Mouse (Mus musculus) layer of hippocampus, adult 18-20 months (tissue): ENCODE results near the gene Tagap1. TPM values are rescaled to one million over a fixed set of nuclear protein-coding genes. Genes with fewer than 3 reads are reported as not detected.
A peak's percentile ranks its signal among the peaks of the same experiment; 100 is the strongest.
"Not testable (repeated sequence)": the region's sequence is repeated elsewhere in the genome, so short reads cannot be mapped to it uniquely, and the experiment has no call there.

Experiments
- DNase-seq, 2 experiments: peaks; one replicate each; pipeline ENCODE4 v3.0.0; 2022; ENCODE audit warnings: low spot score in 2 of 2
- long read RNA-seq: library from polyadenylated mRNA; stranded (forward); transcript quantifications from one replicate; pipeline ENCODE4 v2.0.0, GENCODE M21; 2021
- total RNA-seq, 2 experiments: library from RNA; stranded (reverse); gene quantifications; 2 replicates each; pipeline ENCODE4 v1.2.3; 2021

Gene Tagap1
- 10 to 100 TPM; 28.3 to 29.3 TPM for total RNA-seq
- long read RNA-seq, partial matches to known transcripts = 61 of 93 reads
- long read RNA-seq, other reads (novel, unspliced or antisense) = 32 of 93 reads

- peak; percentile 15 to 47 for DNase-seq
Measured at GRCm38 (mm10) chr17:6960776-6961175, at the start of gene Tagap1. Gene Tagap1 (minus strand): TSS chr17:6961156.

GRCm38 (mm10) chr17:7009901-7010300, 48.9 kb upstream of the Tagap1 start:
- DNase-seq = not testable (repeated sequence)

DNA sequence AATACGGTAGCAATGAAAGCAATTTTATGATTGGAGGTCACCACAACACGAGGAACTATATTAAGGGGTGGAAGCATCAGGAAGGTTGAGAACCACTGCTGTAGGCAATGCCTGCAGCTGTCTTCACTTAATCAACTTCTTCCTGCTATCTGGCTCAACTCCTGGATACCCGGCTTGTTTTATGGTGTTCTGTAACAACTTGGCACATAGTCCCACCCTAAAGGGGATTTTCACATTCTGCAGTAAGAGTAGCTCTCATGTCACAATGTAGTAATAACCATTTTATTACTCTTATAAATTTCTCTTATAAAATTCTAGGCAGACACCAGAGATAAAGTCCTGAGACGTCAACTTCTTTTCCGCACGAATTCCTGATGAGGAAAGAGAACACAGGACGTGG, 48.5 kb upstream of the Tagap1 start:
- not testable (repeated sequence) for DNase-seq

DNA sequence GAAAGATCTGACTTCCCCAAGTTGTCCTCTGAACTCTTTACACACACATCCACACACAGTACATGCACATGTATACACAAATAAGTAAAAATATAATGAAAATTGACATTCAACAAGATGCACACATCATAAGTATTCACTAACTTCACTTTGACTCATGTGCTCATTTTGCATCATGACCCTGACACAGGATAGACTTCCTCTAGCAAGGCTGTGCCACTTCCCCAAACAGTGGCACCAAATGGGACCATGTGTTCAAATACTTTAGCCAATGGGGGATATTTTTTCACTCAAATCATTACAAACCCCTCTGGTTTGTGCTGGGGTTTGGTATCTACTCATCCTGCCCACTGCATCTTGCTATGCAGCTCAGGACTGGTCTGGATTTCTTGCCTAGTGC, 47.9 kb upstream of the Tagap1 start:
- not testable (repeated sequence) for DNase-seq

DNA sequence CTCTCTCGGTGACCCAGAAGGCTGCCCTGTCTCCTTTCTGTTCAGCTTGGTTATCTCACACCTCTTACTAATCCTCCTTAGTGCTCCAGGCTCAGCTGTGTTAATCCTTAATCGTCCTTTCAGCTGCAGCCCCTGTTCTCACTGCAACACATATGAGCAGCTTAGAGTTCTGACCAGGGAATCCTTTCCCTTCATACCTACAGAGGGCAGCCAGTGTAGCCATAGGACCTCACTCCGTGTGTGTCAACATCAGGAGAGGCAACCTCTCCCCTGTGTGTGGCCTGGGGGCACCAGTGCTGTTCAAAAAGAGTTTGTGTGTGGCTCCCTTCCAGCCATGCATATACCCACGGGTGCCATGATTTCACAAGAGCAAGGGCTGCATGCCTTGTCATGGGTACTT, 44.7 kb upstream of the Tagap1 start:
- DNase-seq = not testable (repeated sequence)

DNA sequence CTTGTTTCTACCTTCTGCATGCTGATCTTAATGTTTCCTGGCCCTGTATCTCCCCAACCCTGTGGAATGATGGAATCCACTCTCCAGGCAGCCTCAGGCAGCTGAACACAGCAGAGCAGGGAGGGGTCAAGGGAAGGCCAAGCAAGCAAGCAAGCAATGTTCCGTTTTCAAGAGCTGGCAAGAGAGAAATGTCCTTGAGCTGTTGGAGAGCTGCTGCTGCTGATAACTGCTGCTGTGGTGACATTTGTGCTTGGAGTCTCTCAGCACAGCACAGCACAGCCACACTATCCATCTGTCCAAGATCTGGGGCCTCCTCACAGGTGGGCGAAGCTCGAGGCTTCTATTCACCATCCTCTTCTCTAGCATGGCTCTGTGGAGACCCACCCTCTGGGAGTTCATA, 42.4 kb upstream of the Tagap1 start:
- DNase-seq = not testable (repeated sequence)

GRCm38 (mm10) chr17:7001790-7002585, 41.0 kb upstream of the Tagap1 start:
- not testable (repeated sequence) for DNase-seq

DNA sequence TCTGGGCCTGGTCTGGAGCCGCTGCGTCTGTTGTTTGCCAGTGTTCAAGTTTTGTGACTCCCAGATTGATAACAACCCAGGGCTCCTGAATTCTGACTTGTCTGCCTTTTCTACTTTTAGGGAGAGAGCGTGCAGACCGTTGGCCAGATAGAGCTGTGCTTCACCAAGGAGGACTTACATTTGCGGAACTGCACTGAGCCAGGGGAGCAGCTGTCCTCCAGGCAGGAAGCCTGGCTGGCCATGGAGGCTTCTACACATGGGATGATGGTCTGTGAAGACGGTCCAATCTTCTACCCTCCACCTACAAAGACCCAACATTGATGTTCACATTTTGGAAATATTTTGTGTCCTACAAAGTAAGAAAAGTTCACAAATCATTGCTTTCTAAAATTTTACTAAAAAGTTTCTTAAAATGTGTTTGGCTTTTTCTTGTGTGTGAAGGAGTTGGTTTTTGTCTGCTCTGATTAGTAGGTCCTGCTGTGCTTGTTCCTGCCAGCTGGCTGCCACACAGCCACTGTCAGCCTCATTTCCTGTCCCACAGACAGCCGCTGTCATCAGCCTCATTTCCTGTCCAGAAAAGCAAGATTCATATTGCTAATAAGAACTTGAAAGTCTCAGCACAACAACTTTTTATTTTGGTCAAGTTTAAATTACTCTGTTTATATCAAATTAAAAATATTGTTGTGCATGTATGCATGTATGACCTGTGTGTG, 37.0 kb upstream of the Tagap1 start:
- not testable (repeated sequence) for DNase-seq

- DNase-seq = not testable (repeated sequence)
Measured at GRCm38 (mm10) chr17:6996826-6997225, 35.9 kb upstream of the Tagap1 start.

DNA sequence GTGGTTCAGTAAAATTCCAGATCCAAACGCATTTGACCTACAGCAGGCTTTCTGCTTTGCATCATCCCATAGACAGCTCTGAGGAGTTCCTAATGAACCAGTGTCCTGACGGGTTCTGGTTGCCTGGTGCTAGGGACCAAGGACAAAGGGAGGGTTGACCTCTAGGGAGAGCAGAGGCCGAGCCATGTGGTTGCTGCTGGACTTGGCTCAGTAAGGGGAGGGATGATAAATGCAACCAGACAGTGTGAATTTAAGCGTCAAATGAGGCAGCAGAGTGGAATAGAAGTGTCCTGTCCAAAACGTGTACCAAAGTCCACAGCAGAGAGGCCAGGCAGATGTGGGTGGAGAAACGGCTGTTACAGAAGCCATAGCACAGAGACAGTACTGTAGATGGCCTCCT, 34.5 kb upstream of the Tagap1 start:
- DNase-seq = not testable (repeated sequence)

GRCm38 (mm10) chr17:6986118-6986517, 25.2 kb upstream of the Tagap1 start:
- DNase-seq = not testable (repeated sequence)

GRCm38 (mm10) chr17:6980144-6980543, 19.2 kb upstream of the Tagap1 start:
- DNase-seq = not testable (repeated sequence)

GRCm38 (mm10) chr17:6979380-6979779, 18.4 kb upstream of the Tagap1 start:
- not testable (repeated sequence) for DNase-seq

DNA sequence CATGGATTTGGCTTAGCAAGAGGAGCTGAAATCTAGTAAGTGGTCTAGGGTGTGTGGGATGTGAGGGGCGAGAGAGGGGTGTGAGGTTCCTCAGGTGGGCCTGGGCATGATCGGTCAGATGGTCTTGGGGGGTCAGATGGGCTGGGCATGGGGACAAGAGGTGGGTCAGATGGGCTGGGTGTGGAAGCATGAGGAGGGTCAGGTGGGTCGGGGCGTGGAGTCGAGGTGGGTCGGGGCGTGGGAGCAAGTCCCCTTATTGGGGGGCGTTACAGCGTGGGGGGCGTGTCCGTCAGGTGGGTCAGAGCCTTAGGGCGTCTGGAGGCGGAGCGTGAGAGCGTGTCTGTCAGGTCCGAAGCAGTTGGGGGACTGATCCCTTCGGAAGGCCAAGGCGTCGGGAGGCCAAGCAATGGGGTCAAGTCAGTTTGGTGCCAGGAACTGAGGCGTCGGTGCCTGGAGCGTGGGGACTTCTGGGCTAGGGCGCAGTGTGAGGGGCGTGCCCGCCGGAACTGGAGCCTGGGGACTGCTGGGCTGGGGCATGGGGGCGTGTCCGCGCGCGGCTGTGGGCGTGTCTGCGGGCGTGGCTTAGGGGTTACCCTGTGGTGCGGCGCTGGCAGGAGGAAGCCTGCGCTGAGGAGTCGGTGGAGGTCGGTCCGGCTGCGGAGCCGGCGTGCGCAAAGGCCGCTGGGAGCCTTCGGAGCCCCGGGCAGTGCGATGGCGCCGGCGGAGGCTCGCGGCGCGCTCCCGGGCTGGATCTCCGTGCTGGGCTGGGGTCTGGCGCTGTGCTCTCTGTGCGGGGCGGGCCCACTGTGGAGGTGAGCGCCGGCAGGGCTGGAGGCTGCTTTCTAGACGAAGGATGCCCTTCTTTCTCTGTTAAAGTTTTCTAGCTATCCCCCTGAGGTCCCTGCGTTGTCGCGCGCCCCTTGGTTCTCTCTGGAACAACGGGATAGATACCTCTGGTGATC, 17.6 kb upstream of the Tagap1 start, which contains the start of gene Gm49721:
TSS of gene Gm49721 (plus strand) at position 618 of the 962 bp plus-strand sequence.
- DNase-seq = peak; percentile 51 to 53

DNA sequence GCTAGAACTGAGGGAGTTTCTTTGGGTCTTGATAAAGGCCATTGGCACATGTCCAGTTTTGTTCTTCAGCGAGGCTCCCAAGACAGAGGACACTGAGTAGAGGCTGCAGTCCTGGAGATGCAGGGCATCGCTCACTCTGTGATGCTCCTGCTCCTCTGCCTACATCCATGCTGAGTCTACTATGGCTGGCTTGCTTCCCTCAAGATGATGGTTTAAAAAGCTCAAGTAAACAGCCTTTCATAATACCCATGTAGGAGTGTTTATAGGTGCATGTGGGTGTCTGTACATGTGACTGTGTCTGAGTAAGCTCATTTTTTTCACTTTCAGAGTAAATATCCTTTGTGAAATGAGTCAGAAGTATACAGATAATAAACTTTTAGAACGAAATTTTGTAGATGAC, 14.0 kb upstream of the Tagap1 start:
- DNase-seq = not testable (repeated sequence)

DNA sequence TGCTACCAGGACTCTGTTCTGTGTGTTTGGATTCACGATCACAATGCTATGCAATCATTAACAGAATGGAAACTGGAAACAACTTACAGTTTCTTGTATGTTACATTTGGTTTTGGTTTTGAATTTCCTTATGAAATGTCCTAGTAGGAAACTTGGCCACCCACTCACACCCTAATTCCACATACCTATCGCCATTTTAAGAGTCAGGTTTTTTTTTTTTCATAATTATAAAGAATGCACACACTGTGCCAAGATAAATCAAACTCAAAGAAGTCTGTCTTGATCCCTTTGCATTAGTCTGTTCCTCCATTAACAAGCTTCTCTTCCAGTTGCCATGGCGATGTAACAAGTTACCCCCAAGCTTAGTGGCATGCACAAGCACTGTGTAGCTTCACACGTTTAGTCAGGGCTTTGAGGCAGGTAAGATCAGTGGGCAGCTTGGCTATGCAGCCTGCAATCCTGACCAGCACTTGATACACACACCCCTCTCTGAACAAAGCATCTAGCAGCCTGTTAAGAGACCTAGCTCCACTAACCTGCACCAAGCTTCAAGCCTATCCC, 12.0 kb upstream of the Tagap1 start:
- not testable (repeated sequence) for DNase-seq

DNA sequence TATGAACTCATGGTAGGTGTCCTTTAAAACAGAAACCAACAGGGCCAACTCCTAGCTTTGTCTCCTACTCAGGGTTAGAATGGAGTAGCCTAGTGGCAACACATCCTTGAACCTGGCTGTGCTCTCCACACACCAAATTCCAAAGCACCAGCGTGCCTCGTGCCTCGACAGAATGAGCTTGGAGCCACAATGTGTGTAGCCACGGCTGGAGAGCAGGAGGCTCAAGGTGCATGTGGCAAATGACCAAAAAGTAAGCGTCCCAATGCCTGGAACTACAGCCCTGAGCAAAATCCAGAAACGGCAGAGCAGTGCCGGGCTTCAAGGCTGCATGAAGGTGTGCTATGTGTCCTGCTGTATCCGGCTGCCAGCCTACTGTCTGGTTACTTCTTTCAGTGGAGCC, 10.3 kb upstream of the Tagap1 start:
- DNase-seq = not testable (repeated sequence)

- DNase-seq = not testable (repeated sequence)
Measured at GRCm38 (mm10) chr17:6970334-6970733, 9.4 kb upstream of the Tagap1 start, which contains the start of gene Rnaset2b. Gene Rnaset2b (plus strand): TSS chr17:6970634.

- DNase-seq = not testable (repeated sequence)
Measured at GRCm38 (mm10) chr17:6967673-6968072, 6.7 kb upstream of the Tagap1 start.

DNA sequence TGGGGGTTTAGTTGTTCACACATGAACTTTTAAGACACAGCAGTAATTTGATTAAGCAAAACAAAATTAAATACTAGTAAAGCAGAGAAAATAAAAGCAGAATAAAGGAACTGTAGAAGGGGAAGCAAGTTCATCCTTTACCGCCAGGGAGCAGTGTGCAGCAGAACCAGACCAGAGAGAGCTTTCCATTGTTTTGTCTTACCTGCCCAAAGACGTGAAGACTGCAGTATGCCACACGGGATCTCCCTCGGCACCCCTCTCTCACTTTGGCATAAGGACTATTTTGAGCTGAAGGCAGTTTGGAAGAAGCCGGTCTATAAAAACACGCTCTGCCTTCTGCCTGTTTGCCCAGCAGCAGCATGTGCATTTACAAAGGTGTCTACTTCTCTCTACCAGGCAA, 4.4 kb upstream of the Tagap1 start:
- DNase-seq = not testable (repeated sequence)
